Mouse (Mus musculus): ENCODE data around the gene Mknk2. TPM values are rescaled to one million over a fixed set of nuclear protein-coding genes. Genes with fewer than 3 reads are reported as not detected.

Mknk2 gene
- polyA plus RNA-seq (2015; fragmentation: Nextera tagmentation; extraction: Ambion mirVana): 82.1 and 92.8 TPM in 2 replicates

- Histone ChIP-seq H3K9ac (ENCODE audit: low read length) (peak within 1 kb of the TSS; percentile 92), H3K4me1 (ENCODE audit: control insufficient read depth, insufficient read depth, low read length) (peaks cover 52% of the 10 kb centered on the region), H3K4me3 (ENCODE audit: low read length) (peak within 1 kb of the TSS; percentile 95), H3K9me3 (replicated peaks; ENCODE audit: control insufficient read depth, low read length) (no peaks in the 10 kb centered on the region), H3K27ac (ENCODE audit: low read length) (peak within 1 kb of the TSS; percentile 100), H3K27me3 (ENCODE audit: control insufficient read depth, insufficient read depth, low read length) (no peaks in the 10 kb centered on the region), H3K4me2 (ENCODE audit: low read depth, low read length) (peak within 1 kb of the TSS; percentile 91), H3K36me3 (ENCODE audit: control insufficient read depth, insufficient read depth) (no peaks in the 10 kb centered on the region; the same call in 1 of the 2 replicates)
- ATAC-seq (replicated peaks; ENCODE audit: extremely low read depth, insufficient read depth, low FRiP score): peak; percentile 53
- under 1% methylated on average over 8 of the region's 8 CpGs for WGBS
Observed at GRCm38 (mm10) chr10:80677942-80678436, at the start of gene Mknk2. TSS of gene Mknk2 (minus strand) at chr10:80678112.

DNA sequence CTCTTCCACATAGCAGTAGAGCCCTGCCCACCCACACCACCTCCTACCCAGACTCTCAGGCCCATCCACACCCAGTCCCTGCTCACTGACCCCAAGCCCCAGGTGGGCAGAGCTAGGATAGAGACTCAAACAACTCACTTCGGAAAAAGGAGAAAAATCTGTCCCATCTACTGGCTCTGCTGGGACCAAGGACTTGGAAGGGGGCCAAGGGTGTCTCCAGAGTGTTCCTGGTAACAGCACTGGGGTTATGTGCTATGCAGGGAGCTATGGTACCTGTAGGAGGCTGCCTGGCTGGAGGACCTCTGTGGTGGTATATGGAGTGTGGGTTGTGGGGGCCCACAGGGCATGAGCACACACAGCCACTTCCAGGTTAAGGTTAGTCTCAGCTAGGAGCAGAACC is 39.4 kb upstream of the Mknk2 start:
- no peak overlapping the region for H3K9ac ChIP-seq (ENCODE audit: low read length)
- H3K27ac ChIP-seq (ENCODE audit: low read length): no peak overlapping the region
- no peaks in the 10 kb centered on the region for H3K9me3 ChIP-seq (replicated peaks; ENCODE audit: control insufficient read depth, low read length)
- 70% methylated on average over 1 of the region's 1 CpGs for WGBS
- H3K4me2 ChIP-seq (ENCODE audit: low read depth, low read length): no peak overlapping the region
- H3K4me3 ChIP-seq (ENCODE audit: low read length): no peak overlapping the region
- H3K36me3 ChIP-seq (ENCODE audit: control insufficient read depth, insufficient read depth): peaks cover 89% of the 10 kb centered on the region
- ATAC-seq (replicated peaks; ENCODE audit: extremely low read depth, insufficient read depth, low FRiP score): no peak
- no peaks in the 10 kb centered on the region for H3K4me1 ChIP-seq (ENCODE audit: control insufficient read depth, insufficient read depth, low read length)
- no peaks in the 10 kb centered on the region for H3K27me3 ChIP-seq (ENCODE audit: control insufficient read depth, insufficient read depth, low read length)

- peaks cover 75% of the 10 kb centered on the region for H3K36me3 ChIP-seq (ENCODE audit: control insufficient read depth, insufficient read depth)
- H3K27ac ChIP-seq (ENCODE audit: low read length): no peak overlapping the region
- no peak overlapping the region for H3K4me2 ChIP-seq (ENCODE audit: low read depth, low read length)
- no peaks in the 10 kb centered on the region for H3K4me1 ChIP-seq (ENCODE audit: control insufficient read depth, insufficient read depth, low read length)
- no peak for ATAC-seq (replicated peaks; ENCODE audit: extremely low read depth, insufficient read depth, low FRiP score)
- H3K4me3 ChIP-seq (ENCODE audit: low read length): no peak overlapping the region
- no peaks in the 10 kb centered on the region for H3K27me3 ChIP-seq (ENCODE audit: control insufficient read depth, insufficient read depth, low read length)
- no peaks in the 10 kb centered on the region for H3K9me3 ChIP-seq (replicated peaks; ENCODE audit: control insufficient read depth, low read length)
- no peak overlapping the region for H3K9ac ChIP-seq (ENCODE audit: low read length)
- 71% methylated on average over 3 of the region's 3 CpGs for whole genome bisulfite sequencing
Observed at GRCm38 (mm10) chr10:80710834-80711233, 32.9 kb upstream of the Mknk2 start.

DNA sequence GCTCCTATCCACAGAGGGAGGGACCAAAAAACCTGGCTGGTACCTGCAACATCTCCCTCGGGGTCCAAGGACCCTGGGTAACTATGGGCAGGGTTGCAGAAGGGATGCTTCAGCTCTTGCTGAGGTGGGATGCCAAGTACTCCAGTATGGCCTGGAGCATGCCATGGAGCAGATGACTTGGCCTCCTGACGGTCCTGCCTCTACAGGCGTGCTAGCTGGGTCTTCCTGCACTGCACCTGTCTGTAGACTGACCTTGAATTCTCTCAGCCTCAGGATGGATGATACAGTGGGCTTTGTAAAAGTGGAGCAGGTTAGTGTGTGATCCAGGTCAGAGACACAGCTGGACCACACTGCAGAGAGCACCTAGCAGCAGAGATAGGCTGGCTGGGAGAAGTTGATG is 27.6 kb upstream of the Mknk2 start:
- Histone ChIP-seq H3K36me3 (ENCODE audit: control insufficient read depth, insufficient read depth) (peaks cover 33% of the 10 kb centered on the region), H3K27me3 (ENCODE audit: control insufficient read depth, insufficient read depth, low read length) (no peaks in the 10 kb centered on the region), H3K4me2 (ENCODE audit: low read depth, low read length) (no peak overlapping the region), H3K9ac (ENCODE audit: low read length) (no peak overlapping the region), H3K4me1 (ENCODE audit: control insufficient read depth, insufficient read depth, low read length) (peaks cover 13% of the 10 kb centered on the region), H3K27ac (ENCODE audit: low read length) (no peak overlapping the region), H3K9me3 (replicated peaks; ENCODE audit: control insufficient read depth, low read length) (no peaks in the 10 kb centered on the region), H3K4me3 (ENCODE audit: low read length) (no peak overlapping the region)
- WGBS: 69% methylated on average over 3 of the region's 3 CpGs
- ATAC-seq (replicated peaks; ENCODE audit: extremely low read depth, insufficient read depth, low FRiP score): no peak

DNA sequence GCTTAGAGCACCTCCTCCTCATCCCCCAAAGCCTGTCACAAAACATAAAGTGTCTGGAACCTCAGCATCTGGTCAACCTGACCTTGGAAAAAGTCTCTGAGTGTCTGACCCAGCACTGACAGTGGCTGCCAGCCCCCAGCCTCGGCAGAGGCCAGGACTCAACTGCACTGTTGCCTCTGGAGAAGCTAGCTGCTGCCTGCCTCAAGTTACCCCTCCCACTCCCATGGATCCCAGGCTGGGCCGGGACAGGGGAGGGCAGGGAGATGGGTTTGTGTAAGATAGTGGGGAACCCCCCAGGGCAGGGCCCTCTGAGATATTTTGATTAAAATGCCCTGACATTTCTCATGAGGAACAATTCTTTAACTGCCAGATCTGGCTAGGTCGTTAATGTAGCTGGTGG is 27.1 kb upstream of the Mknk2 start:
- no peak for ATAC-seq (replicated peaks; ENCODE audit: extremely low read depth, insufficient read depth, low FRiP score)
- WGBS: 56% methylated on average over 3 of the region's 3 CpGs
- H3K27me3 ChIP-seq (ENCODE audit: control insufficient read depth, insufficient read depth, low read length): no peaks in the 10 kb centered on the region
- H3K4me3 ChIP-seq (ENCODE audit: low read length): no peak overlapping the region
- peaks cover 29% of the 10 kb centered on the region for H3K36me3 ChIP-seq (ENCODE audit: control insufficient read depth, insufficient read depth)
- H3K9ac ChIP-seq (ENCODE audit: low read length): no peak overlapping the region
- peaks cover 18% of the 10 kb centered on the region for H3K4me1 ChIP-seq (ENCODE audit: control insufficient read depth, insufficient read depth, low read length)
- no peak overlapping the region for H3K4me2 ChIP-seq (ENCODE audit: low read depth, low read length)
- H3K9me3 ChIP-seq (replicated peaks; ENCODE audit: control insufficient read depth, low read length): no peaks in the 10 kb centered on the region
- no peak overlapping the region for H3K27ac ChIP-seq (ENCODE audit: low read length)

GRCm38 (mm10) chr10:80704418-80704817 is 26.5 kb upstream of the Mknk2 start:
- H3K4me2 ChIP-seq (ENCODE audit: low read depth, low read length): no peak overlapping the region
- peaks cover 23% of the 10 kb centered on the region for H3K36me3 ChIP-seq (ENCODE audit: control insufficient read depth, insufficient read depth)
- no peak for ATAC-seq (replicated peaks; ENCODE audit: extremely low read depth, insufficient read depth, low FRiP score)
- no peak overlapping the region for H3K27ac ChIP-seq (ENCODE audit: low read length)
- H3K27me3 ChIP-seq (ENCODE audit: control insufficient read depth, insufficient read depth, low read length): no peaks in the 10 kb centered on the region
- H3K9ac ChIP-seq (ENCODE audit: low read length): no peak overlapping the region
- WGBS: 73% methylated on average over 5 of the region's 5 CpGs
- no peaks in the 10 kb centered on the region for H3K9me3 ChIP-seq (replicated peaks; ENCODE audit: control insufficient read depth, low read length)
- peaks cover 18% of the 10 kb centered on the region for H3K4me1 ChIP-seq (ENCODE audit: control insufficient read depth, insufficient read depth, low read length)
- H3K4me3 ChIP-seq (ENCODE audit: low read length): no peak overlapping the region

DNA sequence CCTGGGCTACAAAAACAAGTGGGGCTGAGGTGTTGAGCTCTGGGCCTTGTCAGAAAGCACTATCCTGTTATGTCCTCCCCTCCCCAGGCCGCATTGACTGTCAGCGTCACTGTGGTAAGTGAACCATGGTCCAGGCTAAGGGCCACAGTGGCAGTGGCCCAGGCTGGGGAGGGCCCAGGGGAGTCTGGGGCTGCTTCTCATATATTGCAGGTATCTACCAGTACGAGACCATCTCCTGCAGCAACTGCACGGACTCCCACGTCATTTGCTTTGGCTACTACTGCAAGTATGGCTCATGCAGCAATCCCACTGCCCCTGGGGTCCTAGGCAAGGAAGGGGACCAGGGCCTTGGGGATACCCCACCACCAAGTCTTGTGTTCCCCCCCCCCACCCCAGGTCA is 25.7 kb upstream of the Mknk2 start:
- ATAC-seq (replicated peaks; ENCODE audit: extremely low read depth, insufficient read depth, low FRiP score): no peak
- Histone ChIP-seq H3K4me3 (ENCODE audit: low read length) (no peak overlapping the region), H3K4me2 (ENCODE audit: low read depth, low read length) (peak overlapping the region; percentile 92), H3K27me3 (ENCODE audit: control insufficient read depth, insufficient read depth, low read length) (no peaks in the 10 kb centered on the region), H3K4me1 (ENCODE audit: control insufficient read depth, insufficient read depth, low read length) (peaks cover 18% of the 10 kb centered on the region), H3K9me3 (replicated peaks; ENCODE audit: control insufficient read depth, low read length) (no peaks in the 10 kb centered on the region), H3K9ac (ENCODE audit: low read length) (no peak overlapping the region), H3K27ac (ENCODE audit: low read length) (no peak overlapping the region), H3K36me3 (ENCODE audit: control insufficient read depth, insufficient read depth) (peaks cover 15% of the 10 kb centered on the region)
- WGBS: 77% methylated on average over 5 of the region's 5 CpGs

DNA sequence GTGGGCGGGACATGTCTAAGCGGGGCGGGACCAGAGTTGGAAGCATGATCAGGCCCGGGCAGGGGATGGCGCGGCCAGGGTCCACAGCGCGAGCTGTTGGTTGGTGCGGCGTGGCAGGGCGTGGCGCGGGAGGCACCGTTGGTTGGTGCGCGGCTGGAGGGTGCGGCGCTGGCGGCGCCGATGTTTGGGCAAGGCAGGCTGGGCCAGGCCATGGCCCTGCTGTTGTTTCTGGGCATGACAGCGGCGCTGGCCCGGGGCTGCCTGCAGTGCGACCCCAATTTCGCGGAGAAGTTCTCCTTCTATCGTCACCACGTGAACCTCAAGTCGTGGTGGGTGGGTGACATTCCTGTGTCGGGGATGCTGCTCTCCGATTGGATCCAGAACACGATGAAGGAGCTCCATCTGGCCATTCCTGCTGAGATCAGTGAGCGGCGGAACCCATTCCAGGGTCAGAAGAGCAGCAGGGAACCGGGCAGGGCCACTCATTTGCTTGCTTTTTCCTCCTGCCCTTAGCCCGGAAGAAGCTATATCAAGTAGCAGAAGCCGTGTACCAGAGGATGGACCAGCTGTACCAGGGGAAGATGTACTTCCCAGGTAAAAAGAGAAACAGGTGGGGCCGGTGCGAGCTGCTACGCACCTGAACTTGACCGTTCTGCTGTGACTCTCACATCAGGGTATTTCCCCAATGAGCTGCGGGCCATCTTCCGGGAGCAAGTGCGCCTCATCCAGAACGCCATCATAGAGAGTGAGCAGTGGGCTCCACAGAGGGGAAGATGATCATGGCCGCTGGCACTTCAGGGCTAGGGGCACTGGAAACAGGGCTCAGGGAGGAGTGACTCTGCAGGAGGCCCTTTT is 24.9 kb upstream of the Mknk2 start:
- no peaks in the 10 kb centered on the region for H3K27me3 ChIP-seq (ENCODE audit: control insufficient read depth, insufficient read depth, low read length)
- no peaks in the 10 kb centered on the region for H3K9me3 ChIP-seq (replicated peaks; ENCODE audit: control insufficient read depth, low read length)
- H3K27ac ChIP-seq (ENCODE audit: low read length): peak overlapping the region; percentile 81
- peak overlapping the region; percentile 92 for H3K4me2 ChIP-seq (ENCODE audit: low read depth, low read length)
- H3K4me1 ChIP-seq (ENCODE audit: control insufficient read depth, insufficient read depth, low read length): peaks cover 23% of the 10 kb centered on the region
- peak overlapping the region; percentile 77 for H3K9ac ChIP-seq (ENCODE audit: low read length)
- ATAC-seq (replicated peaks; ENCODE audit: extremely low read depth, insufficient read depth, low FRiP score): peak; percentile 80
- WGBS: 2% methylated on average over 47 of the region's 47 CpGs
- H3K36me3 ChIP-seq (ENCODE audit: control insufficient read depth, insufficient read depth): peaks cover 6% of the 10 kb centered on the region
- H3K4me3 ChIP-seq (ENCODE audit: low read length): peak overlapping the region; percentile 79

Measured in heart, embryonic 16.5 days (tissue).